Mouse (Mus musculus): ENCODE measurements around the gene Mbd4.

GRCm38 (mm10) chr6:115901062-115901461, 47.9 kb upstream of the Mbd4 start:
- peak; percentile 92 for TF ChIP-seq CTCF (IDR thresholded peaks at IDR 0.05; ENCODE audit: borderline replicate concordance, insufficient read depth, low read length)
- TF ChIP-seq POLR2A (IDR thresholded peaks at IDR 0.05; ENCODE audit: low read depth, low read length): no peak
